Comparison of ENCODE assay signal across 15 mouse cellular contexts in the genomic region with DNA sequence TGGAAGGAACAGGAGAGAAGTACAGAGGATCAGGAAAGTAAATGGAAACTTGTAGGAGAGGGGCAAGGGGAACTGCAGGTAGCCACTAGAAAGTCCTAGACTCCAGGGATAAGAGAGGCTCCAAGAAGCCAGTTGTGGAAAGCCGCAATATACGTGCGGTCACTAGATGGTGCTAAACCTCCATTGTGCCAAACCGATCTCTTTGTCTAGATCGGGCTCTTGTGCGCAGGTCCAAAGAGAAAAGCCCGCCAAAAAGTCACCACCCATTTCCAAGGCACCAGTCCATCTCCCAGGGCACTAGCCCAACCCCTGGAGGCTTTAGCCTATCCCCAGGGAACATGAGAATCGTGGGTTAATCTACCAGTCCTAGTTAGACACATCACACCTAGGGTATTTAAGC. TPM values are rescaled to one million over a fixed set of nuclear protein-coding genes. Genes with fewer than 3 reads are reported as not detected.
A peak's percentile ranks its signal among the peaks of the same experiment; 100 is the strongest.
DNase-seq lines count a peak whose midpoint lies in the region; ATAC-seq and TF ChIP-seq lines count a peak whose summit lies in the region.
"Not testable (repeated sequence)": the region's sequence is repeated elsewhere in the genome, so short reads cannot be mapped to it uniquely, and the experiment has no call there.
"Had no signal": no experiment of that assay in that cellular context is flagged by ENCODE, and none has a peak within 500 bp of the region (broad histone marks: within the 10 kb centered on the region; RNA-seq: fewer than 3 reads in every experiment).

No protein-coding gene starts in this region.

- whole genome bisulfite sequencing in embryonic facial prominence, embryonic 10.5 days = 7% methylated on average over 8 of the region's 8 CpGs
- 9% methylated on average over 8 of the region's 8 CpGs for WGBS in lung, embryonic 14.5 days

- H3K4me3 ChIP-seq in embryonic facial prominence, embryonic 10.5 days; lung, embryonic 14.5 days (ENCODE audit: low read depth, low read length): not testable (repeated sequence)

- not testable (repeated sequence) for H3K4me2 ChIP-seq in lung, embryonic 14.5 days

- H3K27ac ChIP-seq in embryonic facial prominence, embryonic 10.5 days (replicated peaks); lung, embryonic 14.5 days (ENCODE audit: low read depth): not testable (repeated sequence)

- H3K9me3 ChIP-seq in embryonic facial prominence, embryonic 10.5 days; lung, embryonic 14.5 days (ENCODE audit: low read depth, low read length): not testable (repeated sequence)

- H3K9ac ChIP-seq in lung, embryonic 14.5 days = not testable (repeated sequence)

- not testable (repeated sequence) for H3K27me3 ChIP-seq in embryonic facial prominence, embryonic 10.5 days (replicated peaks; ENCODE audit: low read depth, poor library complexity, severe bottlenecking); lung, embryonic 14.5 days (ENCODE audit: insufficient read depth, low read length)

- H3K36me3 ChIP-seq in embryonic facial prominence, embryonic 10.5 days (replicated peaks); lung, embryonic 14.5 days (ENCODE audit: insufficient read depth): not testable (repeated sequence)

- peak; percentile 38 for TF ChIP-seq CTCF in lung, embryonic 14.5 days (IDR thresholded peaks at IDR 0.05; ENCODE audit: low read depth)

- H3K4me1 ChIP-seq in embryonic facial prominence, embryonic 10.5 days; lung, embryonic 14.5 days (ENCODE audit: insufficient read depth): not testable (repeated sequence)

- DNase-seq in MEL-GATA-1-ER (ENCODE audit: extremely low read depth, low read depth) = peak; percentile 6
- DNase-seq in adrenal gland, postnatal 14 days = peak; percentile 46
- peak; percentile 20 for DNase-seq in embryonic facial prominence, embryonic 10.5 days (ENCODE audit: low spot score)
- peak; percentile 7 for DNase-seq in induced T-regulatory cell, adult 2 months (ENCODE audit: low read depth)
- DNase-seq in kidney, postnatal 4 days = peak; percentile 54 to 59
- DNase-seq in lung, embryonic 14.5 days = peak; percentile 54
- DNase-seq in retina, postnatal 1 day = peak; percentile 0

- ATAC-seq in lung, embryonic 14.5 days (ENCODE audit: insufficient read depth) = not testable (repeated sequence)

RNA-seq across cellular contexts. Expression of a gene that starts 8.0 kb away (rescaled TPM):
- not detected in 2 replicates for total RNA-seq in adrenal gland, postnatal 14 days (2021)
- not detected in 2 replicates for polyA plus RNA-seq in embryonic facial prominence, embryonic 10.5 days (2016; fragmentation: Nextera tagmentation; extraction: Ambion mirVana)
- polyA plus RNA-seq in lung, embryonic 14.5 days (2014; fragmentation: Nextera tagmentation; extraction: Ambion mirVana) = not detected in 2 replicates
- total RNA-seq: gastrocnemius, adult 2 months; heart, adult 8-10 months; heart, postnatal 25 days; left cerebral cortex, postnatal 36 days; megakaryocyte, adult 5-6 weeks had no signal
- polyA plus RNA-seq: embryonic facial prominence, embryonic 15.5 days; forebrain, embryonic 14.5 days; lung, embryonic 15.5 days had no signal

Comparison
In these comparisons a context has a peak if more than half of its experiments do, and no peak if none do; other contexts are left out.
1. DNase-seq: peak in every context shown above with its lines; median percentile 56 in kidney, postnatal 4 days; 54 in lung, embryonic 14.5 days; 46 in adrenal gland, postnatal 14 days; 20 in embryonic facial prominence, embryonic 10.5 days; 7 in induced T-regulatory cell, adult 2 months; 6 in MEL-GATA-1-ER; 0 in retina, postnatal 1 day.